Mouse (Mus musculus): ENCODE data around the gene Tenm4. TPM values are rescaled to one million over a fixed set of nuclear protein-coding genes. Genes with fewer than 3 reads are reported as not detected.

Gene Tenm4
- polyA plus RNA-seq, 1 experiment from 2014 or later: 39.7 TPM

- Histone ChIP-seq H3K9ac (replicated peaks; ENCODE audit: low read length) (no peak overlapping the region), H3K27me3 (ENCODE audit: insufficient read depth, low read length) (no peaks in the 10 kb centered on the region), H3K36me3 (ENCODE audit: insufficient read depth, low read length) (no peaks in the 10 kb centered on the region), H3K4me3 (ENCODE audit: low read length) (no peak overlapping the region), H3K4me1 (ENCODE audit: insufficient read depth, low read length) (peaks cover 2% of the 10 kb centered on the region), H3K27ac (ENCODE audit: low read length) (no peak overlapping the region), H3K4me2 (replicated peaks; ENCODE audit: low read depth, low read length) (no peak overlapping the region), H3K9me3 (ENCODE audit: low read length) (no peaks in the 10 kb centered on the region)
- ATAC-seq (ENCODE audit: low FRiP score, low TSS enrichment): no peak
- 64% methylated on average over 8 of the region's 8 CpGs for WGBS
Observed at GRCm38 (mm10) chr7:96352671-96353070, 181.6 kb downstream of the Tenm4 start.

GRCm38 (mm10) chr7:96356285-96356811, 185.3 kb downstream of the Tenm4 start:
- Histone ChIP-seq H3K27me3 (ENCODE audit: insufficient read depth, low read length) (no peaks in the 10 kb centered on the region), H3K9me3 (ENCODE audit: low read length) (no peaks in the 10 kb centered on the region), H3K4me2 (replicated peaks; ENCODE audit: low read depth, low read length) (no peak overlapping the region), H3K36me3 (ENCODE audit: insufficient read depth, low read length) (no peaks in the 10 kb centered on the region), H3K4me1 (ENCODE audit: insufficient read depth, low read length) (peaks cover 2% of the 10 kb centered on the region), H3K4me3 (ENCODE audit: low read length) (no peak overlapping the region), H3K27ac (ENCODE audit: low read length) (no peak overlapping the region), H3K9ac (replicated peaks; ENCODE audit: low read length) (no peak overlapping the region)
- ATAC-seq (ENCODE audit: low FRiP score, low TSS enrichment): no peak
- WGBS: 48% methylated on average over 2 of the region's 3 CpGs

GRCm38 (mm10) chr7:96357550-96357949, 186.5 kb downstream of the Tenm4 start:
- no peaks in the 10 kb centered on the region for H3K27me3 ChIP-seq (ENCODE audit: insufficient read depth, low read length)
- H3K4me2 ChIP-seq (replicated peaks; ENCODE audit: low read depth, low read length): no peak overlapping the region
- H3K4me3 ChIP-seq (ENCODE audit: low read length): no peak overlapping the region
- H3K4me1 ChIP-seq (ENCODE audit: insufficient read depth, low read length): peaks cover 1% of the 10 kb centered on the region
- no peaks in the 10 kb centered on the region for H3K9me3 ChIP-seq (ENCODE audit: low read length)
- no peak overlapping the region for H3K27ac ChIP-seq (ENCODE audit: low read length)
- H3K9ac ChIP-seq (replicated peaks; ENCODE audit: low read length): no peak overlapping the region
- H3K36me3 ChIP-seq (ENCODE audit: insufficient read depth, low read length): no peaks in the 10 kb centered on the region
- WGBS: 52% methylated on average over 6 of the region's 6 CpGs
- ATAC-seq (ENCODE audit: low FRiP score, low TSS enrichment): no peak

GRCm38 (mm10) chr7:96363311-96363710, 192.3 kb downstream of the Tenm4 start:
- Histone ChIP-seq H3K4me1 (ENCODE audit: insufficient read depth, low read length) (no peaks in the 10 kb centered on the region), H3K9ac (replicated peaks; ENCODE audit: low read length) (no peak overlapping the region), H3K4me3 (ENCODE audit: low read length) (no peak overlapping the region), H3K27ac (ENCODE audit: low read length) (no peak overlapping the region), H3K4me2 (replicated peaks; ENCODE audit: low read depth, low read length) (no peak overlapping the region), H3K27me3 (ENCODE audit: insufficient read depth, low read length) (no peaks in the 10 kb centered on the region), H3K36me3 (ENCODE audit: insufficient read depth, low read length) (no peaks in the 10 kb centered on the region), H3K9me3 (ENCODE audit: low read length) (no peaks in the 10 kb centered on the region)
- no peak for ATAC-seq (ENCODE audit: low FRiP score, low TSS enrichment)
- 65% methylated on average over 3 of the region's 3 CpGs for WGBS

- Histone ChIP-seq H3K4me2 (replicated peaks; ENCODE audit: low read depth, low read length) (no peak overlapping the region), H3K9ac (replicated peaks; ENCODE audit: low read length) (no peak overlapping the region), H3K9me3 (ENCODE audit: low read length) (no peaks in the 10 kb centered on the region), H3K27me3 (ENCODE audit: insufficient read depth, low read length) (no peaks in the 10 kb centered on the region), H3K4me3 (ENCODE audit: low read length) (no peak overlapping the region), H3K36me3 (ENCODE audit: insufficient read depth, low read length) (no peaks in the 10 kb centered on the region), H3K4me1 (ENCODE audit: insufficient read depth, low read length) (0 out of 2 replicates have a peak, but pooled peaks cover under 1% of the 10 kb centered on the region), H3K27ac (ENCODE audit: low read length) (no peak overlapping the region)
- ATAC-seq (ENCODE audit: low FRiP score, low TSS enrichment): no peak
- WGBS: 92% methylated on average over 4 of the region's 4 CpGs
Observed at GRCm38 (mm10) chr7:96369947-96370346, 198.9 kb downstream of the Tenm4 start.

- Histone ChIP-seq H3K9me3 (ENCODE audit: low read length) (no peaks in the 10 kb centered on the region), H3K36me3 (ENCODE audit: insufficient read depth, low read length) (no peaks in the 10 kb centered on the region), H3K27me3 (ENCODE audit: insufficient read depth, low read length) (no peaks in the 10 kb centered on the region), H3K4me3 (ENCODE audit: low read length) (no peak overlapping the region), H3K27ac (ENCODE audit: low read length) (no peak overlapping the region), H3K4me2 (replicated peaks; ENCODE audit: low read depth, low read length) (no peak overlapping the region), H3K9ac (replicated peaks; ENCODE audit: low read length) (no peak overlapping the region), H3K4me1 (ENCODE audit: insufficient read depth, low read length) (peaks cover 9% of the 10 kb centered on the region; the same call in 1 of the 2 replicates)
- ATAC-seq (ENCODE audit: low FRiP score, low TSS enrichment): no peak
- WGBS: 70% methylated on average over 6 of the region's 6 CpGs
Observed at GRCm38 (mm10) chr7:96374004-96374663, 203.1 kb downstream of the Tenm4 start.

GRCm38 (mm10) chr7:96375507-96375906, 204.5 kb downstream of the Tenm4 start:
- no peaks in the 10 kb centered on the region for H3K27me3 ChIP-seq (ENCODE audit: insufficient read depth, low read length)
- WGBS: 43% methylated on average over 6 of the region's 6 CpGs

GRCm38 (mm10) chr7:96383686-96384528, 212.9 kb downstream of the Tenm4 start:
- Histone ChIP-seq H3K4me3 (ENCODE audit: low read length) (no peak overlapping the region), H3K4me1 (ENCODE audit: insufficient read depth, low read length) (peaks cover 21% of the 10 kb centered on the region), H3K9me3 (ENCODE audit: low read length) (no peaks in the 10 kb centered on the region), H3K36me3 (ENCODE audit: insufficient read depth, low read length) (no peaks in the 10 kb centered on the region), H3K27ac (ENCODE audit: low read length) (peak overlapping the region; percentile 79), H3K9ac (replicated peaks; ENCODE audit: low read length) (no peak overlapping the region), H3K27me3 (ENCODE audit: insufficient read depth, low read length) (no peaks in the 10 kb centered on the region), H3K4me2 (replicated peaks; ENCODE audit: low read depth, low read length) (no peak overlapping the region)
- no peak for ATAC-seq (ENCODE audit: low FRiP score, low TSS enrichment)
- WGBS: 21% methylated on average over 6 of the region's 6 CpGs

More at GRCm38 (mm10) chr7:96375507-96375906, 204.5 kb downstream of the Tenm4 start:
- no peak overlapping the region for H3K4me2 ChIP-seq (replicated peaks; ENCODE audit: low read depth, low read length)
- H3K9ac ChIP-seq (replicated peaks; ENCODE audit: low read length): no peak overlapping the region
- no peaks in the 10 kb centered on the region for H3K9me3 ChIP-seq (ENCODE audit: low read length)
- H3K4me1 ChIP-seq (ENCODE audit: insufficient read depth, low read length): peaks cover 9% of the 10 kb centered on the region; the same call in 1 of the 2 replicates
- H3K27ac ChIP-seq (ENCODE audit: low read length): no peak overlapping the region
- no peak overlapping the region for H3K4me3 ChIP-seq (ENCODE audit: low read length)
- no peaks in the 10 kb centered on the region for H3K36me3 ChIP-seq (ENCODE audit: insufficient read depth, low read length)
- ATAC-seq (ENCODE audit: low FRiP score, low TSS enrichment): no peak

GRCm38 (mm10) chr7:96384726-96385500, 213.9 kb downstream of the Tenm4 start:
- peaks cover 23% of the 10 kb centered on the region for H3K4me1 ChIP-seq (ENCODE audit: insufficient read depth, low read length)
- no peak overlapping the region for H3K9ac ChIP-seq (replicated peaks; ENCODE audit: low read length)
- 73% methylated on average over 11 of the region's 11 CpGs for WGBS
- no peaks in the 10 kb centered on the region for H3K27me3 ChIP-seq (ENCODE audit: insufficient read depth, low read length)
- ATAC-seq (ENCODE audit: low FRiP score, low TSS enrichment): peak; percentile 85
- H3K36me3 ChIP-seq (ENCODE audit: insufficient read depth, low read length): no peaks in the 10 kb centered on the region
- no peak overlapping the region for H3K4me2 ChIP-seq (replicated peaks; ENCODE audit: low read depth, low read length)
- no peak overlapping the region for H3K4me3 ChIP-seq (ENCODE audit: low read length)
- no peaks in the 10 kb centered on the region for H3K9me3 ChIP-seq (ENCODE audit: low read length)
- H3K27ac ChIP-seq (ENCODE audit: low read length): peak overlapping the region; percentile 79; the same call in 1 of the 2 replicates

Measured in kidney, embryonic 16.5 days (tissue).